Mouse (Mus musculus): Measurements from ENCODE around the gene Rbm5. TPM values are rescaled to one million over a fixed set of nuclear protein-coding genes. Genes with fewer than 3 reads are reported as not detected.

Gene Rbm5
- polyA plus RNA-seq, 1 experiment from 2014 or later, result 266 TPM

GRCm38 (mm10) chr9:107709096-107709696, 61.6 kb downstream of the Rbm5 start:
- WGBS, result under 1% methylated on average over 55 of the region's 55 CpGs
- peak overlapping the region; percentile 85 for H3K4me3 ChIP-seq
- H3K4me1 ChIP-seq, result peaks cover 57% of the 10 kb centered on the region
- H3K9ac ChIP-seq (replicated peaks), result peak overlapping the region; percentile 94
- peaks cover 11% of the 10 kb centered on the region; the same call in 1 of the 2 replicates for H3K36me3 ChIP-seq
- peak; percentile 9; the same call in 1 of the 2 replicates for ATAC-seq (ENCODE audit: low FRiP score, low read depth)
- no peaks in the 10 kb centered on the region for H3K9me3 ChIP-seq
- peak overlapping the region; percentile 94 for H3K4me2 ChIP-seq (replicated peaks)
- peak overlapping the region; percentile 90 for H3K27ac ChIP-seq (replicated peaks)
- peaks cover 41% of the 10 kb centered on the region for H3K27me3 ChIP-seq

- 1% methylated on average over 21 of the region's 21 CpGs for WGBS
- Histone ChIP-seq H3K9me3 (no peaks in the 10 kb centered on the region), H3K4me1 (peaks cover 57% of the 10 kb centered on the region), H3K9ac (replicated peaks) (peak overlapping the region; percentile 94), H3K27me3 (peaks cover 41% of the 10 kb centered on the region), H3K4me3 (peak overlapping the region; percentile 85), H3K36me3 (peaks cover 11% of the 10 kb centered on the region; the same call in 1 of the 2 replicates), H3K4me2 (replicated peaks) (peak overlapping the region; percentile 94), H3K27ac (replicated peaks) (peak overlapping the region; percentile 90)
- no peak for ATAC-seq (ENCODE audit: low FRiP score, low read depth)
Measured at GRCm38 (mm10) chr9:107708439-107709095, 62.2 kb downstream of the Rbm5 start.

GRCm38 (mm10) chr9:107707701-107708438, 62.9 kb downstream of the Rbm5 start:
- Histone ChIP-seq H3K36me3 (peaks cover 14% of the 10 kb centered on the region; the same call in 1 of the 2 replicates), H3K27me3 (peaks cover 41% of the 10 kb centered on the region), H3K4me1 (peaks cover 58% of the 10 kb centered on the region), H3K9ac (replicated peaks) (peak overlapping the region; percentile 94), H3K4me2 (replicated peaks) (peak overlapping the region; percentile 94), H3K4me3 (peak overlapping the region; percentile 85), H3K9me3 (no peaks in the 10 kb centered on the region), H3K27ac (replicated peaks) (peak overlapping the region; percentile 90)
- peak; percentile 20; the same call in 1 of the 2 replicates for ATAC-seq (ENCODE audit: low FRiP score, low read depth)
- WGBS, result 2% methylated on average over 17 of the region's 17 CpGs

GRCm38 (mm10) chr9:107706781-107707211, 64.0 kb downstream of the Rbm5 start:
- peaks cover 68% of the 10 kb centered on the region for H3K4me1 ChIP-seq

DNA sequence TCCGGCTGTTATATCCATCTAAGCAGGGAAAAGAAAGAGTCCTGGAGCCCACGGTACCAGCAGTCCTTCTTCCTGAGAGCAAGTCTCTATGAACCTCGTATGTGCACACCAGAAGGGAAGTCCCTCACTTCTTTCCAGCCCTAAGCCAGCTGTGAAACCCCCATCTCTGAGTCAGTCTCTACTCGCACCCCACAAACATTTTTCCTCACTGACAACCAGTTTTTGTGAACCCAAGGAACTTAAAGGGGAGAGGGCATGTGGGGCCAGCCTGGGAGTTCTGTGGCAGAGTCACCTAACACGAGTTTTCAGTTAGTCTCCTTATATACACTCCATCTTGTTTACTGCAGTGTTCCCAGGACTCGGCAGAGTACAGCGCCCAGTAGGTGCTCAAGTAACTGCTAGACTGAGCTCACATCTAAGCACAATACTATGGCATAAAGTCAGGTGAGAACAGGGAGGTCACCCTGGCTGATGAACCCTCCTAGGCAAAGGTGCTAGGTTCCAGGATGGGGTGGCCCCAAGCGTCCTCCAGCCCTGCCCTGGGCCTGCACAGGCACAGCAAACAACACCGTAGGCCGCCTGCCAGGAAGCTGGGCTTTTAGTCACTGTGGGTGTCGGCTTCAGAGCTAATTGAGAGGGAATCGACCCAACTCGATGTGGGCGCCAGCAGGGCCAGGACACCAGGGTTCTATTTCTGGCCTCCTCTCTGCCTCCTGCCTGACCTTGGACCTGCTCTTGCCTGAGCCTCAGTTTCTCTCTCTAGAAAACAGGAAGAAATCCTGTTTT, 67.3 kb downstream of the Rbm5 start:
- Histone ChIP-seq H3K9ac (replicated peaks) (no peak overlapping the region), H3K4me3 (no peak overlapping the region), H3K36me3 (peaks cover 20% of the 10 kb centered on the region; the same call in 1 of the 2 replicates), H3K27me3 (peaks cover 13% of the 10 kb centered on the region), H3K4me1 (peaks cover 82% of the 10 kb centered on the region), H3K27ac (replicated peaks) (peak overlapping the region; percentile 35; the same call in 1 of the 2 replicates), H3K9me3 (no peaks in the 10 kb centered on the region), H3K4me2 (replicated peaks) (no peak overlapping the region)
- ATAC-seq (ENCODE audit: low FRiP score, low read depth), result no peak
- WGBS, result 64% methylated on average over 14 of the region's 14 CpGs

More at GRCm38 (mm10) chr9:107706781-107707211, 64.0 kb downstream of the Rbm5 start:
- no peak for ATAC-seq (ENCODE audit: low FRiP score, low read depth)
- Histone ChIP-seq H3K36me3 (peaks cover 20% of the 10 kb centered on the region; the same call in 1 of the 2 replicates), H3K27ac (replicated peaks) (peak overlapping the region; percentile 90), H3K27me3 (peaks cover 39% of the 10 kb centered on the region), H3K9ac (replicated peaks) (peak overlapping the region; percentile 94), H3K4me3 (peak overlapping the region; percentile 85), H3K9me3 (no peaks in the 10 kb centered on the region), H3K4me2 (replicated peaks) (peak overlapping the region; percentile 94)
- under 1% methylated on average over 14 of the region's 14 CpGs for WGBS

GRCm38 (mm10) chr9:107702606-107703185, 68.1 kb downstream of the Rbm5 start:
- ATAC-seq (ENCODE audit: low FRiP score, low read depth), result no peak

DNA sequence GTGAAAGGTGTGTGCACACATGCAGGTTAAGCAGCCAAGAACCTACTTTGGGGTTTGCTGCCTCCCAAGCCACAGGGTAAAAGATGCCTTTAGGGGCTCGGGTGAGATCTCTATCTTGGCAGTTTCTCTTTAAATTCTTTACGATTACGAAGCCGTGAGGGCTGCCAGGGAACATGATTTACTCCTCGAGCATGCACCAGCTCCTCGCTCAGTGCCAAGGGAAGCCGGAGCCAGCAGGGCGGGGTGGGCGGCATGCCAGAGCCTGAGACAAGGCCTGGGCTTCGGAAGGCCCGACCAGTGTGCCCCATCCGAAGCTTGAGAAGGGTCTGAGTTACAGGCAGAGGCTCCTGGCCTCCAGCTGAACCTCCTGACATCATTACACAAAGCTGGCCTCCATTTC, 69.2 kb downstream of the Rbm5 start:
- WGBS, result 76% methylated on average over 12 of the region's 12 CpGs
- Histone ChIP-seq H3K4me3 (no peak overlapping the region), H3K9ac (replicated peaks) (no peak overlapping the region), H3K27ac (replicated peaks) (0 out of 2 replicates have a peak overlapping the region, but pooled peaks have one; percentile 26), H3K4me2 (replicated peaks) (no peak overlapping the region), H3K9me3 (no peaks in the 10 kb centered on the region), H3K27me3 (0 out of 2 replicates have a peak, but pooled peaks cover 4% of the 10 kb centered on the region), H3K36me3 (peaks cover 20% of the 10 kb centered on the region; the same call in 1 of the 2 replicates), H3K4me1 (peaks cover 82% of the 10 kb centered on the region)
- no peak for ATAC-seq (ENCODE audit: low FRiP score, low read depth)

More at GRCm38 (mm10) chr9:107702606-107703185, 68.1 kb downstream of the Rbm5 start:
- Histone ChIP-seq H3K36me3 (peaks cover 20% of the 10 kb centered on the region; the same call in 1 of the 2 replicates), H3K9ac (replicated peaks) (0 out of 2 replicates have a peak overlapping the region, but pooled peaks have one; percentile 34), H3K4me2 (replicated peaks) (no peak overlapping the region), H3K27me3 (0 out of 2 replicates have a peak, but pooled peaks cover 5% of the 10 kb centered on the region), H3K4me3 (no peak overlapping the region), H3K9me3 (no peaks in the 10 kb centered on the region), H3K4me1 (peaks cover 82% of the 10 kb centered on the region), H3K27ac (replicated peaks) (peak overlapping the region; percentile 35; the same call in 1 of the 2 replicates)
- 80% methylated on average over 3 of the region's 3 CpGs for WGBS

DNA sequence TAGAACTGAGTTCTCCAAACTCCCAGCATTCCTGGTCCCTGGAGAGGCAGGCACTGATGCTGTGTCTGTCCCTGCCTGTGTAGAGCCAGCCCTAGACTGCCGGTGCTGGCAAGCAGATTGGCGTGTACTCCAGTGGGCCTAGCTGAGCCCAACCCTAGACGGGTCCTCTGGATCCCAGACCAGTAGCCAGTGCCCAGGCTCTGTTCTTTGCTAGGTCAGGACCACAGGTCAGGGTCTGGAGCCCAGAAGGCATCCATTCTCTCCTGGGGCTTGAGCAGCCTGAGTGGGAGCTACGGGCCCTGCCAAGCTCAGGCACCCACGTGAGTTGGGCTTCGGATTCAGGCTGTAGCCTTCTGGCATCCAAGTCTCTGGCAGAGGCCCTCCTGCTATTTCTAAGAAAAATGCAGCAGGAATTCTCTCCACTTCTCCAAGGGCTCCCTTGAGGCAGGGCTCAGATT, 70.7 kb downstream of the Rbm5 start:
- H3K9me3 ChIP-seq, result no peaks in the 10 kb centered on the region
- 35% methylated on average over 6 of the region's 6 CpGs for WGBS
- peak overlapping the region; percentile 32; the same call in 1 of the 2 replicates for H3K9ac ChIP-seq (replicated peaks)
- no peaks in the 10 kb centered on the region for H3K27me3 ChIP-seq
- H3K4me1 ChIP-seq, result peaks cover 85% of the 10 kb centered on the region
- ATAC-seq (ENCODE audit: low FRiP score, low read depth), result no peak
- no peak overlapping the region for H3K4me3 ChIP-seq
- H3K36me3 ChIP-seq, result peaks cover 23% of the 10 kb centered on the region; the same call in 1 of the 2 replicates
- H3K4me2 ChIP-seq (replicated peaks), result peak overlapping the region; percentile 27; the same call in 1 of the 2 replicates
- peak overlapping the region; percentile 50; the same call in 1 of the 2 replicates for H3K27ac ChIP-seq (replicated peaks)

- 6% methylated on average over 9 of the region's 9 CpGs for WGBS
- H3K4me3 ChIP-seq, result peak overlapping the region; percentile 9; the same call in 1 of the 2 replicates
- no peaks in the 10 kb centered on the region for H3K27me3 ChIP-seq
- H3K36me3 ChIP-seq, result peaks cover 23% of the 10 kb centered on the region; the same call in 1 of the 2 replicates
- H3K9me3 ChIP-seq, result no peaks in the 10 kb centered on the region
- ATAC-seq (ENCODE audit: low FRiP score, low read depth), result no peak
- H3K4me1 ChIP-seq, result peaks cover 85% of the 10 kb centered on the region
- peak overlapping the region; percentile 32; the same call in 1 of the 2 replicates for H3K9ac ChIP-seq (replicated peaks)
- peak overlapping the region; percentile 50 for H3K27ac ChIP-seq (replicated peaks)
- H3K4me2 ChIP-seq (replicated peaks), result peak overlapping the region; percentile 27
Measured at GRCm38 (mm10) chr9:107699376-107699980, 71.3 kb downstream of the Rbm5 start.

DNA sequence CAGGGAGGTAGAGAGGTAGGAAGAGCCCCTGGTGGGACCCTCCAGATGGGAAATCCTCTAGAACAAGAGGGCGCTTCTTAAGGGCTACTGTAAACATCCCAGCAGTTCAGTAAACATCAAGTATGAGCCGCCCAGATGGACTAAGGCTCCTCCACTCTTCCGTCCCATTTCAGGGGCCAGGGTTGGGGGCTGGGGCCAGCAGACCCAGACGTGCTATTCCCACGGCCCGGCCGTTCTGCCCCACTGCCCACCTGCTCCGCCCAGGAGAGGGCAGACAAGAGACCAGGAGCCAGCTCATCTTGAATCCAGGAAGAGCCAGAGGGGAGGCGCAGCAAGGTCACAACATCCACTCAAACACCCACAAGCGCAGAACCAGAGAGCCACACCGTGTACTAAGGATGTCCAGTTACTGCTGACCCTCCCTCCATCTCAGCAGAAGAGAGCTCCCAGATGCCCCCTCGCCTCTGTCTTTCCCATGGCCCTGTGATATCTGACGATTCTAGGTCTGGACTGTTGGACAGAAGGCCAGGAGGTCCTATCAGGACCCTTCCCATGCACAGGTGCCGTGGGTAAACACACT, 72.1 kb downstream of the Rbm5 start:
- Histone ChIP-seq H3K36me3 (peaks cover 22% of the 10 kb centered on the region; the same call in 1 of the 2 replicates), H3K27me3 (no peaks in the 10 kb centered on the region), H3K27ac (replicated peaks) (peak overlapping the region; percentile 50), H3K9me3 (no peaks in the 10 kb centered on the region), H3K4me2 (replicated peaks) (peak overlapping the region; percentile 27), H3K4me3 (0 out of 2 replicates have a peak overlapping the region, but pooled peaks have one; percentile 0), H3K4me1 (peaks cover 81% of the 10 kb centered on the region), H3K9ac (replicated peaks) (0 out of 2 replicates have a peak overlapping the region, but pooled peaks have one; percentile 32)
- ATAC-seq (ENCODE audit: low FRiP score, low read depth), result no peak; the same call in 1 of the 2 replicates
- 11% methylated on average over 14 of the region's 14 CpGs for WGBS

Data from midbrain, embryonic 12.5 days (tissue).